Mouse (Mus musculus): ENCODE results near the gene Asb16.

GRCm38 (mm10) chr11:102293971-102294370 lies 25.4 kb downstream of the Asb16 start:
- TF ChIP-seq CTCF (IDR thresholded peaks at IDR 0.05; ENCODE audit: extremely low read depth, insufficient read depth, insufficient read length, insufficient replicate concordance) (no peak), POLR2A (IDR thresholded peaks at IDR 0.05; ENCODE audit: low read depth, low read length) (no peak)
